Mouse (Mus musculus): ENCODE data around the gene Mgat5. TPM values are rescaled to one million over a fixed set of nuclear protein-coding genes. Genes with fewer than 3 reads are reported as not detected.

Mgat5 gene
- polyA plus RNA-seq, 2 experiments from 2014 or later = 13.8 to 15.5 TPM

DNA sequence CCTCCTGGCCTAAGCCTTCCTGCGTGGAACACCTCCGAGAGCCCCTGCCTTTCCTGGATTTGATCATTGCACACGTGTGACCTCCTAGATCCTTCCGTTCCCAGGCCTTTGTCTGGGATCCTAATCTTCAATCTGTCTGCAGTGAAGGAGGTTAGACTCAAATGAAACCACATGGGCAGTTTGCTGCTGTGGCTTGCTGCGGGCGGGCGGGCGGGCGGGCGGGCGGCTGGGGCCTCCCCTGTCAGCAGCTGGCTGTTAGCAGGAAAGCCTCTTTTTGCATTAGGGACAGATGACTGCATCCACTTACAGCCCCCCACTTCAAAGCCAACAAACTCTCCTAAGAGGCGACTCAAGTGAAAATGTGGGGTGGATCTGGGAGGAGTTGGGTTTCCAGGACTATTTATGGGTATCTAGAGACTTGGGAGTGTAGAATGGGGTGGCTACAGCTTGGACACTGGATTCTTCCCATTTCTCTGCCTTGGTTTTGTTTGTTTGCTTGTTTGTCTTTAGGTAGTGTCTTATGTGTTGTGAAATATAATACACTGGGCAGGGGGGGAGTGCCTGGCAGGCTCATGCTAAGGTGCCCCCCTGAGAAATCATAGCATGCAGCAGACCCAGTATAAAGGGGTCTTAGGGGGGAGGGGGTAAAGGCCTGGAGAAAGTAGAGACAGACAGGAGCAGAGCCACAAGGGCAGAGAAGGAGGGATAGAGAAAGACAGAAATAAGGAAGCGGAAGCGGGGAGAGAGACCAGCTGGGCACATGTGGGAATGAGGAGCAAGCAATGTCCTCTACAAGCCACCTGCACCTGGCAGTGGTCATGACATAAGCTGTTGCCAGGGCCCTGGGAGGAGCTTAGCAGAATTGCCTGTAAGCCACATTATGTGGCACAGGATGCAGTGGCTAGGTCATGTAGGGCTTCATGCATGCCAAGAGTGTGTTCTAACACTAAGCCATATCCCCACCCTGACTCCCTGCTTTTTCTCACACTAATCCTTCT lies 238.4 kb downstream of the Mgat5 start:
- ATAC-seq = no peak

DNA sequence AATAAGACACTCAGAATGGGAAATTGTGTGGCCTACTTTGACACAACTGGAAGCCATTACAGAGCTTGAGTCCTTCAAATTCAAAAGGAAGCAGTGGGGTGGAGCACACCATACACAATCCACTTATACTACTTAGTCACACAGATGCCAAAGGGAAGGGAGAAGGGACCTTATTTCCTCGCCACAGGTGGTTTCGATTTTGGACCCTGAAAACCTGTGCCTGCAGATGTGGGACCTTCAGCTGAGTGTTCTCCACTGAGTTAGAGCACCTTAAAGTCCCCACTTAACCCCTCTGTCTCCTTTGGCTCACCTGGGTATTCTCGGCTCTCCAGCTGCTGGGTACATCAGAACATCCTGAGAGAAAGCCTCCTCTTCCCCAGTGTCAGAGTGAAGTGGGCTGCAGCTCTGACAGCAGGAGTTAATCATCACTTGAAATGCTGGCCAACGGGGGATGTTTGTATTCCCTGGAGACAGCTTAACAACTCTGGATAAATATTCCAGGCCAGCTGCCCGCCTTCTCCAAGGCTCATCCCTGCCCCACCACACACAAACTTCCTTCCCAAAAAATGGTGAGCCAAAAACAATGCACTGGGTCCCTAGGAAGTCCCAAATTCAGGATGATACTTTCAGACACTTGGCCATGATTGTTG lies 240.1 kb downstream of the Mgat5 start:
- no peak for ATAC-seq

DNA sequence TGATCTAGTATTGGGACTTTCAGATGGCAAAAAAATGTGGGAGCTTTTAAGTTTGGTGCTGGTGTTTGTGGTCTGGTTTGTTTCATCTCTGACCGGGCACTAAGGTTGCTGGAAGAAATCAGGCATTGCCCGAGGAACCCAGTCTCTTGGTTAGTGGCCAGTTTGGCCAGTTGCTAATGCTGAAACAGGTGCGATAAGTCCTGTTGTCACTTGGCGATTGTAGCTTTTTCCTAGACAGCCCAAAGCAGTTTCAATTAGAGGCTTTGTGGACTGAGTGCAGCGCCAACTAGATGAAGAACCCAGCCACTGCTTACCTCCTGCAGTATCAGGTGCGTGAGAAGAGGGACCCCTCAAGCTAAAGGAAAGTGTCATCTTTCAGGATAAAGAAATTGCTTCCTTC lies 248.6 kb downstream of the Mgat5 start:
- no peak for ATAC-seq

DNA sequence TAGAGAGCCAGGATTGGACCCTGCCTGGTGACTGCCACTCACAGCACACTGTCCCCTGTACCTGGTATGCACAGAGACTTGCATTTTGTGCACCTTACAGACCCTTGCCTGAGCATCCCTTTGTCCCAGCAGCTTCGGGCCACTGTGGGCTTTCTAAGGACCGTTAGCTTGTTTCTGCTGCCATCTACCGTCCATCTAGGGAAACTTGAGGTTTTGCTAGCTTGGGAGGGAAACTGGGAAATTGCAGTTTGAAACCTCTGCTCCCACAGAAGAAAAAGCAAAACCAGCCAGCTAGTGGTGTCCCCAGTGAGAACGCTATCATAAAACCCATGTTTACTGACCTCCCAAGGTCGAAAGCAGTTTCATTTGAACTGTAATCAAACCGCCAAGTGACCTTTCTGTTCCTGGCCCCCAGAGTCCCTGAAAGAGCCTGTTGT lies 254.2 kb downstream of the Mgat5 start:
- no peak for ATAC-seq

DNA sequence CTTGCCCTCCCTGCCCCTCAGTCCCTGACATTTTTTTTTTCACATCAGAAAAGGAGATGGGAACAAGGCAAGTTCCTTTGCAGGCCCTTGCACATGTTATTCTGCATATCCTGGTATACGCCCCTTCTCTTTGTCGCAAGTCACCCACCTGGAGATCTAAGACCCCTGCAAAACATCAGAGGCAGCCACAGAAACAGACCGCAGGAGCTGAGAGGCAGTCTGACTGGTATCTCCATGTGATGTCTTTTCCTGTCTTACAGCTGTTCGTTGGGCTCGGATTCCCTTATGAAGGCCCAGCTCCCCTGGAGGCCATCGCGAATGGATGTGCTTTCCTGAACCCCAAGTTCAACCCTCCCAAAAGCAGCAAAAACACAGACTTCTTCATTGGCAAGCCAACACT lies 254.8 kb downstream of the Mgat5 start:
- no peak for ATAC-seq

DNA sequence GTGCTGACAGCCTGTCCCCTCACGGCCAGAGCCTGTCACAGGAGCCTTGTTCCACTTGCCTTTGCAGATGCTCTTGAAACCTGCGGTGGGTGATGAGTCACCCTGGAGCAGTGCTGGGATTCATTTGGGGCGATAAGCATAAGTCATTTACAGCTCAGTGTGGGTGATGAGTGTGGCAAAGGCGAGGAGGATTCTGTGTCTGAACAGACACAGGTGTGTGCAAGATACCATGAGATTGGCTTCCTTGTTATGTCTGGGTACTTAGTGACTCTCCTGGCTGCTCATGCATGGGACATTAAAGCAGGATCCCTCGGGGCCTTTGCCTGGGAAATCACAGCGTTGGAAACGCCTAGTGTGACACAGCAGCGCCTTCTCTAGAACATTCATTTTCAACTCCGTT lies 256.2 kb downstream of the Mgat5 start:
- ATAC-seq = no peak

DNA sequence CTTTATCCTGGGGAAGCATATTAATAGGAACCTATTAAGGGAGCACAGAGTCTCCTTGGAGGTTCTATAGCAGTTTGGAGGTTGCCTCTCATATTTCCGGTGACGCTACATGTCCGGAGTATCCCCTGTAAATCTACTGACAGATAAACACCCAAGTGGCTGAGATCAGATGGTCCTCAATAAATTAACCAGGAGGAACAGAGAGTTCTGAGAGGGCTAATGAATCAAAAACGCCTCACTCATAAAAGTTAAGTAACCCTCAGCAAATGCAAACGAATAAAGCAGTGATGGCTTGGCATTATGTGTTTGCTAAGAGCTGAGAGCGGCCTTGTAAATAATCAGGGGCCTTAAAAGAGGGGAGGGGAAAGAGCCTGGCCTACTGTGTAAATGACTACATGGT lies 259.2 kb downstream of the Mgat5 start:
- ATAC-seq = no peak

DNA sequence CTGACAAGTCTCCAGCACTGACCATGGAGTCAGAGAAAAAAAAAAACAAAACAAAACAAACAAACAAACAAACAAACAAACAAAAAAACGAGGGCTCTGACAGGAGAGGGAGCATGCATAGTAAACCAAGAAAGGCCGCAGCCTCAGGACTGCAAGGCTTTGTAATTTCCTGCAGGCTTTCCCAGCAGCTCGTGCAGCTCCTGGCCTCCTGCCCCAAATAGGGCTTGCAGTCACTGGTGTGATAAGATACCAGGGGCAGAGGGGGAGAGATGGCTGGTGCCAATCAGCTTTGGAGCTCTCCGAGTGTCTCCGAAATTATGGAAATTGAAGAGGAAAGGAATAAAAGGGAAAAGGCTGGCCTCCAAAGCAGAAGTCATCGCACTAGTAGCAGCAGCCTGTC lies 260.5 kb downstream of the Mgat5 start:
- no peak for ATAC-seq

DNA sequence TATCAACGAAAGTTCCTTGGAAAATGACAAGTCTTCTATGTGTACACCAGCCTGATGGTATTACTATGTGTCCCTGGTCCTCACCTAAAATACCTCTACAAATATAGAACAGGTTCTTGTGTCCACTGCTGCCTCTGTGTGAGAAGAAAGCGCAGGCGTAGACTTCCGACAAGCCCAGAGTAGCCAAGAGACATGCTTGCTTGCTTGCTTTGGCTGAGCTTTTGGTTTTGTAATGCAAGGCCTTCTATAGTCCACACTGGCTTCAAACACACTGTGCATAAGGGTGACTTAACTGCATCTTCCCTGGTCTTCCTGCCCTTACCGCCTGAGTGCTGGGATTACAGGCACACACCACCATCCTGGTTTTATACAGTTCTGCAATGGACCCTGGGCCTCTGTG lies 262.4 kb downstream of the Mgat5 start:
- no peak for ATAC-seq

DNA sequence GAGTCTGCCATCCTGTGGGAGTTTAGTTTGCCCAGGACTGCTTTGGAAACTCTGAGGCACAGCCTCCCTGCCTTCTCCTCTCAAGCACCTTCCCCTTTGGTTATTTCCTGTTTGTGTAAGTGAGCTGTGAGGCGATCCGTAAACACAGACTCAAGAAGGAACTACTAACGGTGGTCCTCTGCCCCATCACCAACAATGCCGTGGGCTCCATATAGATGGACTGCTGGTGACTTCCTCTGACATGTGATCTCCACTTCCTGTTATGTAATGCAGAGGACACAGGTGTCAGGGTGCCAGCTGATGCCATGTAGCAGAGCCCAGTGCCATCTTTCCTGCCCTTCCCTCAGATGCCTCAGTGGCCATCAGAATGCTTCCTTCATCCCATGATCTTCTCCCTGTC lies 265.4 kb downstream of the Mgat5 start:
- ATAC-seq = peak; percentile 28

DNA sequence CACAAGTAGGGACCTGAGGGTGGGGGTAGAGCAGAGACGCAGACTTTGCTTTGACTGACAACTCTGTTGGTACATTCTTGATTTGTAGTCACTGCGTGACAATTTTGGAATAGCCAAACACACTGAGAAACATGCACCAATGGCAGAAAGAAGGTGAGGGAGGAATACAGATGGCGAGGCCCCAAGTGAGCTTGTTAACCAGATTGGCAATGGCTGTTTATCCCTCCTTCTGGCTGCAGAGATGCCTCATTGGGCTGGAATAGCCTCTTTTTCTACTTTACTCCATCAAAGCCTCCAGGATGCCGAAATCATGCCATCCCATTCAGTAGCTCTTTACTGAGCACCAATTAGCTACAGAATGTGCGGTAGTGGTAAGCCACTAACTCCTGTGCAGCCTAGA lies 270.9 kb downstream of the Mgat5 start:
- ATAC-seq = no peak

DNA sequence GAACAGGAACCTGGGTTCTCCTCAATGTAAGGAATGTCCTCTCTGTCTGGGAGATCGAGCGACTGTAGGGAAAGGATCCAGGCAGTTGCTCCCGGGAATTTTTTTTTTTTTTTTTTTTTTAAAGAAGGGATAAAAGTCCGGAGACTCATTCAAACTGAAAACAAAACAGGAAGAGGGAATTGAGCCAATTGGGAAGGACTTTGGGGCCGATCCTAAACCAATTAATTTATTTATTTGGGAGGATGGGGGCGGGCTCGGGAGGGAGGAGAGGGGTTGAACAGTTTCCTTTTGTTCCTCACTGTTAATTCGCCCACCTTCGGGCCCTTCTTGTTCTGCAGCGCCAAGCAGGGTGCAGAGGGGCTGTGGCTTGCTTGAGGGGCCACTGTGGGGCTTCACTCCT lies 278.1 kb downstream of the Mgat5 start:
- no peak for ATAC-seq

DNA sequence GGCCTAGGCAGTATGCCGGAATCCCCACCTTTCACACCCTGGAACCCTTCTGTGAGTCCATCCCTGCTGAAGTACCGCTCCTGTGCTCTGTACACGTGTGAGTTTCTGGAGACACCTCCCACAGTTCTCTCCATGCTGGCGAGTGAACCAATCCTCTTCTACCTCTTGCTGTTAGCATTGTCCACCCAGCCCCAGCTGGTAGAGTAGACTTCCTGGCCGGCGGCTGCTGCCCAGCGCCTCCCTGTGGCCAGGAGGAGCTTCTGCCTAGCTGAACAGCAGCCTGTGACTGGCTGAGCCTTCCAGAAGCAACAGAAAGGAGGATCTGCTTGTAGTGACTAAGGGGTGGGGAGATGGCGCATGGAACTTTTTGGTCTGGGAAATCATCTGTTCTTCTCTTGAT lies 279.4 kb downstream of the Mgat5 start:
- no peak for ATAC-seq

DNA sequence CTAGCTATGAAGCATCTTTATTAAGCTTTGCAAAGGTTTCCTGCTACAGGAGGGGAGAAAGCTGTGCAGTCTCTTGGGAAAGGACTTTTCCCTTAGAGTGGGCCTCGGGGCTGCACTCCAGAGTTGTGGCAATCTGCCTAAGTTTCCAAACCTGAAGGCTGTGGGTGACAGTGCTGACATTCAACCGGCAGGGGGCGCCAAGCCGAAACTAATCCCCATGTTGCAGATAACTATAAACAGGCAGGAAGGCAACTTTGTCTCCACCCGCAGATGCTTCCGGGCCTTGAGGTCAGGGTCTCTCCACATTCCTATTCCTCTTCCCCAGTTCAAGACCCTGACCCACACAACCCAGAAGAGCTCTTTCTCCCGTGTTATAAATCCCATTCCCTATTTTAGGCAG lies 280.0 kb downstream of the Mgat5 start:
- ATAC-seq = peak; percentile 32

DNA sequence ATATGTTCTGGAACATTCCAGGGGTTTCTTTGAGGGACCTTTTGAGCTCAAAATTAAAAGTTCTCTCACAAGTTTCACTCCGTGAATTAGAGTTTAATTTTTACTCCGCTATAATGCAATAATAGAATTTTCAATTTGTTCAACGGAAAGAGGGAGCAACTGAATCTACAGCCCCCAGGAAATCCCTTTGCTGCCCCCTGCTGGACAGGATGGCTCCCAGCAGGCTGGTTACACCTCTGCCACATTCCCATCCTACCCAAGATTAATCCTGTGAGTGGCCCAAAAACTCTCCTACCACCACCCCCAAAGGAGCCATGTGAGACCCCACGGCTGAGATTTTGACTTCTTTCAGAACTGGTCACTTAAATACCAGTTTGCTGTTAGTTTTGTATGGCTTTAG lies 282.3 kb downstream of the Mgat5 start:
- no peak for ATAC-seq

DNA sequence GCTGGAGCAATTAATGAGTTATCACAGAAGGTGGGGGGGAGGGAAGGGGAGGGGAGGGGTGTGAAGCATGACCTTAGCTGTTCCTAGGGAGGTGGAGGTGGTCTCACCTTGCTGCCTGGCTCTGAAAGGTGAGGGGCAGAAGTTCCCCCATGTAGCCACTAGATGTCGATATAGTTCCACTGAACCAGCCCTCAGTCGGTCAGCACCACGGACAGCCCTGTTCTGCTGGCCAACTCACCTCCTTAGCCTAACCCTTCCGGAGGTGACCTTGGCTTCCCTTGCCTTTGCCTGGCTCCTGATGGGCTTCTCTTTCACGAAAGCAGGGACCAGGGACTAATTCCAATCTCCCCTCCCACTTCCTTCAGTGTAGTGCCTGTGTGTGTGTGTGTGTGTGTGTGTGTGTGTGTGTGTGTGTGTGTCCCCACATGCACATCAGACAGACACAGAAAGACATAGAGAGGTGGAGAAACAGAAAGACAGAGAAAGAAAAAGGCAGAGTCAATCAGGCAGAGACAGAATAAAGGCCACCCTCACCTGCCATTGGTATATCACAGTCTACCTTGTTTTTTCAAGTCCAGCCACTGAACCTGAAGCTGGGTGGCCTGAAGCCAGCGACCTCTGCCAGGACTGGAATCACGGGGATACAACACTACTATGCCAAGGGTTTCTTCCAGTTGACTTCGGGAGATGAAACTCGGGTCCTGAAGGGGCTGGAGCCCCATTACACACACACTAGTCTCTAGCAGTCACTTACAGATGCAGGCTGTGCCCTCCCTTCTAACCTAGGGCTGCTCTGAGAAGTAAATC lies 292.1 kb downstream of the Mgat5 start:
- ATAC-seq = peak; percentile 68

DNA sequence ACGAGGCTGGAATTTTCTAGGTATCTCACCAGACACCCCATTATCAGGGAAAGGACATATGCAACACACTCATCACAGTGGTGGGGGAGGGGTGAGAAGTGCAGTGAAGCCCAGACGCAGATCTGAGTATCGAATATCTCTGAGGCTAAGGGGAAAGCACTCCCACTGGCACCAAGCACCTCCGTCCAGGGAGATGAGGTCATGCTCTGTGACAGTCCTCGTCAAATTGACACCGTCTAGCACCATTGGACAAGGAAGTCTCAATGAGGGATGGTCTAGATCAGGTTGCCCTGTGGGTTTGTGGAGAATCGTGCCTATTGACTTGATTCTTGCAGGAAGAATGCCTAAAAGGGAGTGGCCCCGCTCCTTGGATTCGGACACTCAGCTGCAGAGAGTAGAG lies 293.9 kb downstream of the Mgat5 start:
- ATAC-seq = no peak

DNA sequence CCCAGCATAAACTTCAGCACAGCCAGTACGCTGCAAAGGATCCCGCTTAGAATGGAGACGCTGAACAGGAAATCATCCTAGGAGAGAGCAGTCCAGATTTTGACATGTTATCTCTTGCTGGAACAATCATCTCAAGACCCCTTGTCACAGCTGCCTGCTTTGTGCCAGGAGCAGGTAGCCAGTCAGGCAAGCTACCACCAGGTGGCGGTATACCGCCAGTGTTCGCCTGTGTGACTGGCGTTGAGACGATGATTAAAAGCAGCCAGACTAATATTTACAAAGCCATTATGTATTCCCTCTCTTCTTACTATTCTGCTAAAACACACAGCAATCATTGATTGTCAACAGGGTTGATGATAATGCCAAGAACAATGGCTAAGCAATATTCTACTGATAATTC lies 295.4 kb downstream of the Mgat5 start:
- ATAC-seq = peak; percentile 52

DNA sequence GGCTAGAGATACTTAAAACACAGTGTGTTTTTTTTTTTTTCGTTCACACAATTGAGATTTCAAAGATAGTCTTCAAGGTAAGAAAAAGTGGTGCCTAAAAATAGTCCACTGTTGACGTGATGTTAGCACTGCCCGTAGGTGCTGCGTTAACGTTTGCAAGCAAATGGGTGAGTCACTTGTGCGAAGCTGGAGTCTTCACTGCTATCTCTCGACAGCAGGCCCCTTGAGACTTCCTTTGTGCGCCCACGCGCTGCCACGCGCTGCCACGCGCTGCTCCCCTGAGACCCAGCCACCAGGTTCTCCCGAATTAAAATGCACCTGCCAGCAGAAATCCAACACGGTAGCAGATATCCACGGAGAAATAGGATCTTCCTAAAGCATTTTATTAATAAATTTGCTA lies 295.9 kb downstream of the Mgat5 start:
- no peak for ATAC-seq

DNA sequence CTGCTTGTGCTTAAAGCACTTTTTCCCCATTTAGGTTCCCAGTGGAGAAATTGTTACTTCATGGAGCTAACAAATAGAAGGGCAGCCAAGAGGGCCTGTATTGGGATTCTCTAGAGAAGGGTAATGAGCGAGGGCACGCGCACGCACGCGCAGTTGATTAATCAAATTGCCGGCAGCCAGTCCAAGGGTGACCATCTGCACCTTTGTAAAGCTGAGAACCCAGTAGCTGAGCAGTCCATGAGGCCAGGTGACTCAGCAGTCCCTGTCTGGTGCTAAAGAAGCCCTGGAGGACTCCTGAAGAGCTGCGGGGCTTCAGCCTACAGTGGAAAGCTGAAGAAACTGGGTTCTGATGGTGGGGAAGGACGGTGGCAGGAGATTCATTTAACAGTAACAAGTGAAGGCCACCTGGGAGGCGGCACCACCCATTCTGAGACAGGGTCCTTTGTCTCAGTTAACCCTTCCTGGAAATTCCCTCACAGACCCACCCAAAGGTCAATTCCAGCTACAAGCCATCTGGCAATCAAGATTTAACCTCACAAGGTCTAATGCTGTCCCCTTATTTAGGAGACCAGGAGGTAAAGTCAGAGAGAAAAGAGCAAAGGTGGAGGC lies 302.3 kb downstream of the Mgat5 start:
- no peak for ATAC-seq

DNA sequence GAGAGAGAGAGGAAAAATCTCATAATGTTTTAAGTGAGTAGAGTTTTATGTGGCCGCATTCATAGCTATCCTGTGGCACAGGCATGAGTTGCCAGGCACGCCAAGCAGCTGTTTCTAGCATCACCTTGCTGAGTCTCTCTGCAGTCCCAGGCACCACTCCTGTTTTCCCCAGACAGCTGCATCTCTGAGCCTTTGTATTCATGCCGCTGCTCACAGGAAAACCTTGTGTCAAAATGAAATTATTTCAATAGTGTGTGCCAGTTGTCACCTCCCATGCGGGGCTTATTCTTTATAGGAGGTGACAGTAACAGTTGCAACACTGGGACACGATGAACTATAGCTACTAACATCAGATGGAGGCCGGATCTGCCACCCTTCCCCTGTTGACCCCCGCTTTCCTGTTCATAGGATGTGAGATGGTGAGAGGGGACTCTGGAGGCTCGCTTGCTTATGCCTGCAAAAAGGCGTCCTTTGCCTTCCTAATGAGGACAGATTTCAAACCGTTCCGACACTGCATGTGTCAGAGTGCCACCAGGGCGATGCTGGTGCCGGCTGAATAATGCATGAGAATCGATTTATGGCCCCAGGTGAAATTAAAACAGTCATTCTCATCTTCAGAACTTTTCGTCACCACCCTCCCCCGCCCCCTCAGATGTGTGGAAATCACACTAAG lies 303.4 kb downstream of the Mgat5 start:
- no peak for ATAC-seq

DNA sequence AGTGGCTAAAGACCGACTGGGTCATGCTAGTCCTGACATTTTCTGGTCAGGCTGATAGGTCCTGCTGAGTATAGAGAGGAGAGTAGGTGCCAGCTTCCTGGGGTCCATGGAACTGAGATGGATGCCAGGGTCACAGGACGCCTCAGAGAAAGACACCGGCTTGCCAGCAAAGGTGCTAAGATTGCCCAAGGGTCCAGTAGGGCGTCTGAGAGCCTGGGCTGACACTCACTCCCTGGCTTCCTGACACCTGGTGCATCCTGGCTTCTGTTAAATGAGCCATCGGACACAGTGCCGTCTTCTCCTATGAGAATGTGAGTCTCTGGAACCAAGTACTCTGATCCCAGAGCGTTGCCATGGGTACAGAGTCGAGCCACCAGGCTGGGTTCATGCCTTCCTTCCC lies 304.1 kb downstream of the Mgat5 start:
- no peak for ATAC-seq

Measured in activated CD4-positive, CD25-positive, alpha-beta regulatory T cell, adult 4 months (primary cell).